Mouse (Mus musculus): ENCODE data around the gene Olfr156. TPM values are rescaled to one million over a fixed set of nuclear protein-coding genes. Genes with fewer than 3 reads are reported as not detected.

Gene Olfr156
- total RNA-seq, 4 experiments from 2014 or later, result not detected

Other genes with a start within 250 kb of the Olfr156 start
- 10 to 100 TPM; 41.0 to 66.1 (median 56.9) TPM for gene Rgp1, start 245.2 kb downstream of the Olfr156 start, total RNA-seq (2022)
- gene Gba2, start 245.0 kb downstream of the Olfr156 start, total RNA-seq (2022), result 10 to 100 TPM; 11.1 to 19.1 (median 15.7) TPM
- 1 to 10 TPM; 2.0 to 2.7 (median 2.4) TPM for gene Msmp, start 239.4 kb downstream of the Olfr156 start, total RNA-seq (2022)
- gene Npr2, start 192.0 kb downstream of the Olfr156 start, total RNA-seq (2022), result 10 to 100 TPM; 29.6 to 78.6 (median 54.0) TPM
- gene Spag8, start 170.3 kb downstream of the Olfr156 start, total RNA-seq (2022), result 1 to 10 TPM in 3 of 4 experiments, under 1 TPM in 1; 0.58 to 2.3 (median 1.4) TPM
- 100 to 1,000 TPM in 1 of 4 experiments, 10 to 100 TPM in 3; 80.8 to 112 (median 97.8) TPM for gene Hint2, start 167.4 kb downstream of the Olfr156 start, total RNA-seq (2022)
- gene Tmem8b, start 154.9 kb downstream of the Olfr156 start, total RNA-seq (2022), result 10 to 100 TPM in 2 of 4 experiments, 1 to 10 TPM in 2; 6.0 to 10.9 (median 8.3) TPM
- gene Fam221b, start 154.8 kb downstream of the Olfr156 start, total RNA-seq (2022), result under 1 TPM; 0.14 to 0.67 (median 0.41) TPM
- gene Olfr70, start 123.1 kb downstream of the Olfr156 start, total RNA-seq (2022), result not detected
- gene Olfr71, start 113.6 kb downstream of the Olfr156 start, total RNA-seq (2022), result not detected
- 1 to 10 TPM; 1.4 to 4.8 (median 2.6) TPM for gene Hrct1, start 96.7 kb downstream of the Olfr156 start, total RNA-seq (2022)
- gene Spaar, start 93.9 kb downstream of the Olfr156 start, total RNA-seq (2022), result 1 to 10 TPM; 1.6 to 2.3 (median 1.9) TPM
- gene Olfr159, start 52.9 kb downstream of the Olfr156 start, total RNA-seq (2022), result not detected
- gene Olfr157, start 16.3 kb upstream of the Olfr156 start, total RNA-seq (2022), result not detected
- gene Olfr155, start 27.7 kb upstream of the Olfr156 start, total RNA-seq (2022), result not detected
- gene Reck, start 51.6 kb upstream of the Olfr156 start, total RNA-seq (2022), result 10 to 100 TPM; 21.6 to 45.0 (median 32.0) TPM
- 1 to 10 TPM; 1.8 to 3.1 (median 2.0) TPM for gene Glipr2, start 133.5 kb upstream of the Olfr156 start, total RNA-seq (2022)
- not detected for gene Ccin, start 159.6 kb upstream of the Olfr156 start, total RNA-seq (2022)
- gene Clta, start 180.6 kb upstream of the Olfr156 start, total RNA-seq (2022), result 100 to 1,000 TPM; 165 to 181 (median 177) TPM

Data from adrenal gland, adult 8-10 months (tissue).